In genomic region chr4:22485117-22485516, GRCm38 (mm10) we compare ENCODE assay signal across 19 mouse cellular contexts. TPM values are rescaled to one million over a fixed set of nuclear protein-coding genes. Genes with fewer than 3 reads are reported as not detected.
DNase-seq lines count a peak whose midpoint lies in the region; ATAC-seq and TF ChIP-seq lines count a peak whose summit lies in the region.
"Had no signal": no experiment of that assay in that cellular context is flagged by ENCODE, and none has a peak within 500 bp of the region (broad histone marks: within the 10 kb centered on the region; RNA-seq: fewer than 3 reads in every experiment).

No protein-coding gene starts in this region.

- peak; percentile 33 for DNase-seq in brain, embryonic 14.5 days (ENCODE audit: low read depth)
- DNase-seq in forebrain, embryonic 14.5 days (ENCODE audit: low spot score), result no peak
- no peak for DNase-seq in stomach, postnatal 0 days (ENCODE audit: low spot score)
- DNase-seq in layer of hippocampus, adult 8-10 months (ENCODE audit: low spot score in 2 of 2), result no peak
- DNase-seq: cerebellum, postnatal 25 days; gastrocnemius, postnatal 14 days; kidney, postnatal 10 days; liver, embryonic 13.5 days had no signal

- peak overlapping the region; percentile 96 for H3K9ac ChIP-seq in forebrain, embryonic 14.5 days (ENCODE audit: low read length)
- H3K9ac ChIP-seq in hindbrain, embryonic 15.5 days, result peak overlapping the region; percentile 29; the same call in 1 of the 2 replicates
- no peak overlapping the region for H3K9ac ChIP-seq in midbrain, embryonic 16.5 days (ENCODE audit: low read depth, low read length)
- H3K9ac ChIP-seq in stomach, postnatal 0 days (ENCODE audit: low read length), result no peak overlapping the region
- H3K9ac ChIP-seq: embryonic facial prominence, embryonic 12.5 days; liver, embryonic 13.5 days had no signal

- TF ChIP-seq EP300 in stomach, postnatal 0 days (optimal IDR thresholded peaks at IDR 0.05), result no peak

- TF ChIP-seq CTCF in brain, embryonic 14.5 days (IDR thresholded peaks at IDR 0.05; ENCODE audit: borderline replicate concordance, extremely low read depth, insufficient read depth, insufficient read length), result no peak
- TF ChIP-seq CTCF in stomach, postnatal 0 days (IDR thresholded peaks at IDR 0.05; ENCODE audit: low read depth), result no peak

- H3K9me3 ChIP-seq in forebrain, embryonic 14.5 days (replicated peaks; ENCODE audit: control insufficient read depth, low read length), result no peaks in the 10 kb centered on the region
- H3K9me3 ChIP-seq in hindbrain, embryonic 15.5 days, result no peaks in the 10 kb centered on the region
- no peaks in the 10 kb centered on the region for H3K9me3 ChIP-seq in midbrain, embryonic 16.5 days (replicated peaks; ENCODE audit: control insufficient read depth, low read length, poor library complexity, severe bottlenecking)
- H3K9me3 ChIP-seq in stomach, postnatal 0 days (ENCODE audit: control insufficient read depth, low read length), result no peaks in the 10 kb centered on the region
- H3K9me3 ChIP-seq: embryonic facial prominence, embryonic 12.5 days; heart, embryonic 10.5 days; liver, embryonic 13.5 days had no signal

- 14% methylated on average over 2 of the region's 2 CpGs for WGBS in forebrain, embryonic 14.5 days
- WGBS in hindbrain, embryonic 15.5 days, result 15% methylated on average over 2 of the region's 2 CpGs
- WGBS in midbrain, embryonic 16.5 days, result 16% methylated on average over 2 of the region's 2 CpGs
- WGBS in stomach, postnatal 0 days, result 24% methylated on average over 2 of the region's 2 CpGs

- H3K27ac ChIP-seq in forebrain, embryonic 14.5 days (ENCODE audit: low read depth, low read length), result no peak overlapping the region
- no peak overlapping the region for H3K27ac ChIP-seq in hindbrain, embryonic 15.5 days (replicated peaks)
- no peak overlapping the region for H3K27ac ChIP-seq in midbrain, embryonic 16.5 days (ENCODE audit: low read length)
- no peak overlapping the region for H3K27ac ChIP-seq in stomach, postnatal 0 days (replicated peaks)
- H3K27ac ChIP-seq: embryonic facial prominence, embryonic 12.5 days; heart, embryonic 10.5 days; liver, embryonic 13.5 days had no signal

- H3K4me1 ChIP-seq in forebrain, embryonic 14.5 days (ENCODE audit: control insufficient read depth, insufficient read depth, low read length), result peaks cover 7% of the 10 kb centered on the region
- H3K4me1 ChIP-seq in hindbrain, embryonic 15.5 days (replicated peaks), result peaks cover 29% of the 10 kb centered on the region
- H3K4me1 ChIP-seq in midbrain, embryonic 16.5 days (ENCODE audit: control insufficient read depth, insufficient read depth, low read length), result peaks cover 8% of the 10 kb centered on the region
- H3K4me1 ChIP-seq in stomach, postnatal 0 days (replicated peaks; ENCODE audit: control insufficient read depth, insufficient read depth), result peaks cover 3% of the 10 kb centered on the region

- no peak for TF ChIP-seq POLR2A in brain, embryonic 14.5 days (IDR thresholded peaks at IDR 0.05; ENCODE audit: borderline replicate concordance, extremely low read depth, insufficient read depth, insufficient read length, poor library complexity, severe bottlenecking)

- H3K4me2 ChIP-seq in forebrain, embryonic 14.5 days (ENCODE audit: low read length), result peak overlapping the region; percentile 99
- peak overlapping the region; percentile 96 for H3K4me2 ChIP-seq in hindbrain, embryonic 15.5 days
- peak overlapping the region; percentile 99 for H3K4me2 ChIP-seq in midbrain, embryonic 16.5 days (ENCODE audit: low read length)
- H3K4me2 ChIP-seq in stomach, postnatal 0 days (replicated peaks; ENCODE audit: low read depth), result no peak overlapping the region
- H3K4me2 ChIP-seq: embryonic facial prominence, embryonic 12.5 days; liver, embryonic 13.5 days had no signal

- peak overlapping the region; percentile 89 for H3K4me3 ChIP-seq in forebrain, embryonic 14.5 days (ENCODE audit: low read depth, low read length)
- peak overlapping the region; percentile 57 for H3K4me3 ChIP-seq in hindbrain, embryonic 15.5 days
- H3K4me3 ChIP-seq in midbrain, embryonic 16.5 days (ENCODE audit: low read depth, low read length), result peak overlapping the region; percentile 91
- no peak overlapping the region for H3K4me3 ChIP-seq in stomach, postnatal 0 days (ENCODE audit: low read depth, low read length)
- H3K4me3 ChIP-seq: embryonic facial prominence, embryonic 12.5 days; heart, embryonic 10.5 days; liver, embryonic 13.5 days; myocyte had no signal

- H3K27me3 ChIP-seq in forebrain, embryonic 14.5 days (replicated peaks; ENCODE audit: control insufficient read depth, insufficient read depth, low read length), result no peaks in the 10 kb centered on the region
- no peaks in the 10 kb centered on the region for H3K27me3 ChIP-seq in hindbrain, embryonic 15.5 days
- H3K27me3 ChIP-seq in midbrain, embryonic 16.5 days (ENCODE audit: control insufficient read depth, insufficient read depth, low read depth, low read length), result no peaks in the 10 kb centered on the region
- peaks cover 38% of the 10 kb centered on the region for H3K27me3 ChIP-seq in stomach, postnatal 0 days (ENCODE audit: control insufficient read depth, insufficient read depth, low read length)

- H3K36me3 ChIP-seq in forebrain, embryonic 14.5 days (ENCODE audit: control insufficient read depth, insufficient read depth, low read length), result no peaks in the 10 kb centered on the region
- H3K36me3 ChIP-seq in hindbrain, embryonic 15.5 days, result no peaks in the 10 kb centered on the region
- H3K36me3 ChIP-seq in midbrain, embryonic 16.5 days (ENCODE audit: control insufficient read depth, insufficient read depth, low read length), result no peaks in the 10 kb centered on the region
- no peaks in the 10 kb centered on the region for H3K36me3 ChIP-seq in stomach, postnatal 0 days (ENCODE audit: control insufficient read depth, insufficient read depth, low read length)
- H3K36me3 ChIP-seq: embryonic facial prominence, embryonic 12.5 days; heart, embryonic 10.5 days; liver, embryonic 13.5 days had no signal

- ATAC-seq in forebrain, embryonic 14.5 days, result no peak
- ATAC-seq in hindbrain, embryonic 15.5 days (ENCODE audit: low FRiP score, low read depth), result no peak
- ATAC-seq in midbrain, embryonic 16.5 days, result no peak
- no peak for ATAC-seq in stomach, postnatal 0 days (ENCODE audit: low FRiP score, low TSS enrichment)
- ATAC-seq in granulocyte monocyte progenitor cell, adult 5-6 weeks (replicated peaks; ENCODE audit: poor library complexity, severe bottlenecking), result no peak
- ATAC-seq: intestine, embryonic 16.5 days; Patski had no signal

RNA-seq across cellular contexts. Expression of gene Pou3f2, which starts 3.0 kb away (rescaled TPM):
- 38.3 and 46.4 TPM in 2 replicates for polyA plus RNA-seq in brain, embryonic 14.5 days (2012; rRNA removed)
- 22.3 and 36.2 TPM in 2 replicates for polyA plus RNA-seq in forebrain, embryonic 14.5 days (2014; fragmentation: Nextera tagmentation; extraction: Ambion mirVana)
- 21.0 and 33.1 TPM in 2 replicates for polyA plus RNA-seq in hindbrain, embryonic 15.5 days (2015; fragmentation: Nextera tagmentation; extraction: Ambion mirVana)
- polyA plus RNA-seq in midbrain, embryonic 16.5 days (2015; fragmentation: Nextera tagmentation; extraction: Ambion mirVana), result 33.4 and 35.5 TPM in 2 replicates
- 0.02 TPM in 1 of 2 replicates, not detected in the other for polyA plus RNA-seq in stomach, postnatal 0 days (2015; fragmentation: Nextera tagmentation; extraction: Ambion mirVana)
- total RNA-seq in layer of hippocampus, adult 8-10 months (2022), result 10 to 100 TPM in 2 of 4 experiments, 1 to 10 TPM in 2; 9.0 to 10.6 (median 10.0) TPM
- total RNA-seq in granulocyte monocyte progenitor cell, adult 5-6 weeks (2014; fragmentation: Nextera tagmentation), result not detected in 2 replicates
- not detected in 2 replicates for total RNA-seq in granulocyte monocyte progenitor cell, adult 5-6 weeks (2017)
- total RNA-seq: heart, postnatal 25 days; megakaryocyte progenitor cell, adult 5-6 weeks had no signal
- polyA plus RNA-seq: intestine, embryonic 16.5 days; myocyte; Patski; thymus, postnatal 0 days had no signal

Comparison
In these comparisons a context has a peak if more than half of its experiments do, and no peak if none do; other contexts are left out.
1. H3K9ac ChIP-seq: peak in forebrain, embryonic 14.5 days (single experiment) and hindbrain, embryonic 15.5 days (single experiment); none in midbrain, embryonic 16.5 days (single experiment) and stomach, postnatal 0 days (single experiment).
2. RNA of gene Pou3f2, which starts 3.0 kb away (polyA plus RNA-seq): 38.3 to 46.4 TPM in brain, embryonic 14.5 days, 33.4 to 35.5 TPM in midbrain, embryonic 16.5 days, 22.3 to 36.2 TPM in forebrain, embryonic 14.5 days and 21.0 to 33.1 TPM in hindbrain, embryonic 15.5 days; 0.02 TPM in stomach, postnatal 0 days; every median in the first group is over 10 times any median in the second.